Mouse (Mus musculus): ENCODE measurements at regions not wholly inside any gene's neighbourhood (a gene's known extent, or its start where the extent isn't known, plus 50 kb on each side); places are given as distances from the start of the nearest gene placed in this dataset.

GRCm38 (mm10) chr2:92854331-92854730 lies 60.6 kb upstream of the Syt13 start:
- peak; percentile 61 for DNase-seq (ENCODE audit: low read depth, low spot score)

DNA sequence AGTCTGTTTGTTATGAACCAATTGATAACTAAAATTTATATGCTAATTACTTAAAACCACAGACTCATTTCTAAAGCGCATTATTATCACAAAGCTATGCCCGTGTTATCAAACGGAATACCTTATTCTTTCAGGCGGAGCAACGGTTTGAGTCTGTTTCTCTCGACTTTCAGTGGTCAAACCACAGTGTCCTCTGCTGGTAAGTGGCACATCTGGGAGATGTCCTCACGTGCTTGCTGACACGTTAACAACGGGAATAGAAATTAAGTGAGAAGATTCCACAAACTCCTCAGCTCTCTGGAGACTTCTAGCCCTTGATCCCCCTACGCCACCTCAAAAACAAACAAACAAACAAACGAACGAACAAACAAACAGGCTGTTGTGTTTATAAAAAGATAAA lies 58.9 kb upstream of the Syt13 start:
- no peak for DNase-seq (ENCODE audit: low read depth, low spot score)

- no peak for DNase-seq (ENCODE audit: low read depth, low spot score)
These were observed 54.2 kb upstream of the Syt13 start for GRCm38 (mm10) chr2:92860502-92861197.
